Mouse (Mus musculus) retina, adult 2 months (tissue): ENCODE results near the gene Ccdc157.

ENCODE experiments used
- DNase-seq: peaks from one replicate; pipeline ENCODE4 v3.0.0-alpha.2; 2012; ENCODE audit warnings: low read depth, low spot score

The Ccdc157 gene

GRCm38 (mm10) chr11:4103522-4103921, 56.6 kb downstream of the Ccdc157 start:
- no peak for DNase-seq

GRCm38 (mm10) chr11:4101851-4102250, 58.2 kb downstream of the Ccdc157 start:
- DNase-seq: no peak

- DNase-seq: no peak
These were observed 60.6 kb downstream of the Ccdc157 start for GRCm38 (mm10) chr11:4099447-4099846.

- DNase-seq: no peak
These were observed 61.3 kb downstream of the Ccdc157 start for GRCm38 (mm10) chr11:4098816-4099215.

- no peak for DNase-seq
These were observed 62.0 kb downstream of the Ccdc157 start for GRCm38 (mm10) chr11:4098120-4098519.

- DNase-seq: no peak
These were observed 62.9 kb downstream of the Ccdc157 start for GRCm38 (mm10) chr11:4097091-4097621.

- DNase-seq: peak; percentile 98
These were observed 63.8 kb downstream of the Ccdc157 start for GRCm38 (mm10) chr11:4096054-4096984.

GRCm38 (mm10) chr11:4095171-4096053, 64.7 kb downstream of the Ccdc157 start, which contains the start of gene Mtfp1:
Gene Mtfp1, minus strand, starts transcription at chr11:4095445.
- DNase-seq: no peak

- DNase-seq: peak; percentile 74
These were observed 65.5 kb downstream of the Ccdc157 start for GRCm38 (mm10) chr11:4094378-4095170.

GRCm38 (mm10) chr11:4093459-4094377, 66.4 kb downstream of the Ccdc157 start:
- DNase-seq: no peak
